Mouse (Mus musculus): ENCODE data around the gene Elavl3. TPM values are rescaled to one million over a fixed set of nuclear protein-coding genes. Genes with fewer than 3 reads are reported as not detected.
A peak's percentile ranks its signal among the peaks of the same experiment; 100 is the strongest.

Gene Elavl3
- total and polyA plus RNA-seq, 3 experiments: 0.01 to 0.05 TPM; not detected in 1

DNA sequence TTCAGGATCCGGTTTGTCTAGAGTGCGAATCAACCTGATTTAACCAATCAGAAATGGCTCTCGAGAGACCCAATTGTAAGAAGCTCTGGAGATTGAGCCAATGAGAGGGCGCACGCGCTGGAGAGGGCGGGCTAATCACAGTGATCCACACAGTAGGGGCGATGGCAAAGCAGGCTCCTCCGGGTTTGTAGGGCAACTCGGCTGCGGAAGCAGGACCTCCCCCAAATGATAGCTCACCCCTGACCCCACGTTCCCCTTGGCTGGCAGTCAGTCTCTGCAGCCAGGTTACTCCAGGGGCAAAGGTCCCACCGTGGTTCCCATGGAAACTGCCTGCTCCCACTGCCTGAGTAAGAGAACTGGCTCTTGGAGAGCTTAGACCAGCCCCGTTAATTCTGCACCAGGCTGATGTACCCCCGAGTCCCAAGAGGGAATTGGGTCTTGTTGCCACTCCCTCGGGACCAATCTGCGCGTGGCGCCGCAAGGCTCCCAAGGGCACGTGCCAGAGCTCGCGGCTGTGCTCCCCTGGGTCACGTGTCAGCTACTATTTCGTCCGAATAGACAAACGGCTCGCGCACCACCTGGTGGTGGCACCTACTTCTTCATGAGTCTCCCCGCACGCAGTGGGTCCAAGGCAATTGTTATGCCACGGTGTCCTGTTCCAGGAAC is 2.7 kb upstream of the Elavl3 start:
- TF ChIP-seq TAL1 (conservative IDR thresholded peaks at IDR 0.05; ENCODE audit: low read depth, low read length) (no peak), POLR2AphosphoS5 (IDR thresholded peaks at IDR 0.05; ENCODE audit: insufficient replicate concordance, low read depth, low read length) (no peak), CTCF (IDR thresholded peaks at IDR 0.05; ENCODE audit: low read depth, low read length) (no peak), GATA1 (IDR thresholded peaks at IDR 0.05; ENCODE audit: borderline replicate concordance, low read length) (no peak), GATA2 (IDR thresholded peaks at IDR 0.05; ENCODE audit: borderline replicate concordance, low read depth, low read length) (no peak)
- Histone ChIP-seq H3K36me3 (replicated peaks) (peaks cover 44% of the 10 kb centered on the region), H3K4me3 (ENCODE audit: low read depth, low read length) (peak overlapping the region; percentile 14; the same call in 1 of the 2 replicates), H3K9me3 (replicated peaks) (peaks cover 18% of the 10 kb centered on the region), H3K4me1 (ENCODE audit: insufficient read depth, low read depth, low read length) (peaks cover 19% of the 10 kb centered on the region), H3K27me3 (ENCODE audit: insufficient read depth, low read length) (peaks cover 15% of the 10 kb centered on the region; the same call in 1 of the 2 replicates)
- ATAC-seq (ENCODE audit: extremely low read depth, insufficient number of reproducible peaks, low FRiP score, poor library complexity, severe bottlenecking) (no peak), DNase-seq (ENCODE audit: low spot score) (peak; percentile 74)

DNA sequence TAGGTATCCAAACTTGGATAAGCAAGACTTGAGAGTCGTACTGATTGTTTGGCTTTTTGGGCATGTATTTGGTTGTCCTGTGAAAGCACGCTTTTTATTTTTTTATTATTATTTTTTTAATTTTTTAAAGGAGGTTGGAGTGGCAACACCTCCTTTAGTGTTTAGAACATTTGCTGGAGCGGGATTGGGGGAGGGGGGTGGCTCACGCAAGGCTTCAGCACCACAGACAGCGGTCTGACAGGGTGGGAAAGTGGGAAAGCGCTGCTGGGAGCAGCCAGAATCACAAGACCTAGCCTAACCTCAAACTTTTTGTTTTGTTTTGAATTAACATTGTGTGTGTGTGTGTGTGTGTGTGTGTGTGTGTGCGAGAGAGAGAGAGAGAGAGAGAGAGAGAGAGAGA is 1.8 kb upstream of the Elavl3 start:
- peaks cover 24% of the 10 kb centered on the region; the same call in 1 of the 2 replicates for H3K27me3 ChIP-seq (ENCODE audit: insufficient read depth, low read length)
- peaks cover 36% of the 10 kb centered on the region for H3K36me3 ChIP-seq (replicated peaks)
- H3K4me3 ChIP-seq (ENCODE audit: low read depth, low read length): no peak overlapping the region
- H3K9me3 ChIP-seq (replicated peaks): peaks cover 18% of the 10 kb centered on the region
- peaks cover 19% of the 10 kb centered on the region for H3K4me1 ChIP-seq (ENCODE audit: insufficient read depth, low read depth, low read length)
- ATAC-seq (ENCODE audit: extremely low read depth, insufficient number of reproducible peaks, low FRiP score, poor library complexity, severe bottlenecking): no peak
- no peak for DNase-seq (ENCODE audit: low spot score)
- TF ChIP-seq TAL1 (conservative IDR thresholded peaks at IDR 0.05; ENCODE audit: low read depth, low read length) (no peak), CTCF (IDR thresholded peaks at IDR 0.05; ENCODE audit: low read depth, low read length) (no peak)

DNA sequence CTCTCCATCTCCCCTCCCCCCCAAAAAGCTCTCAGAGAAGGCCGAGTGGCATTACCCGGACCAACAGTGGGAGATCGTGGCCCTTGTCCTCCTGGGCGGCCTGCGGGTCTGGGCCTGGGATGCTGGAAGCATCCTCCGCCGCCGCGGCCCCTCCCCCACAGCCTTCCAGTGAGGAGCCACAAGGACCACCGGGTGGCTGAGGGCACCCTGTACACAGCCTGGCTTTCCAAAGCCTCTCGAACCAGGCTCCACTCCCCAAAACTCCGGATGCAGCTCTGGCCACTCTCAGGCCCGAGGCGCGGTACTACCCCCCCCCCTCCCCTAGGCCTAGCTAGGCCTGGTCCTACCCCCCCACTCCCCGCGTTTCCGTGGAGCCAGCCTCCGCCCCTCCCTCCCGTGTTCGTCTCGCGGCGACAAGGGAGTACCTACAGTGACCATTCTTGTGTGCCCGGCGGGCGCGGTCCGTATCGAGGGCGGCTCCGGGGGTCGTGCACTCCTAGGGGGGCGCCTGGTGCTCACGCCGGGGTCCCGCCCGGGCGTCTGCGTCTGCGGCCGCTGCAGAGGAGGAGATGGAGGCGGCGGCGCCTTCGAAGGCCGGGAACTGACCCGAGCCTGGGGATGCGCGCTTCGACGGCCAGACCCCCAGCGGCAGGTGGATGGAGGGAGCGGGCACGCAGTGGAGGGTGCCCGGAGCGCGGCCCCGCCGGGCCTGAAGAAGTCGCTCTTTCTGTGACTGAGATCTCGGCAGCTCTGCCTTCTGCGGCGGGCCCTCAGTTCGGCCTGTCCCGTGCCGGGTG is 464 bp downstream of the Elavl3 start:
- Histone ChIP-seq H3K36me3 (replicated peaks) (peaks cover 14% of the 10 kb centered on the region), H3K4me3 (ENCODE audit: low read depth, low read length) (no peak overlapping the region), H3K4me1 (ENCODE audit: insufficient read depth, low read depth, low read length) (peaks cover 19% of the 10 kb centered on the region), H3K27me3 (ENCODE audit: insufficient read depth, low read length) (peaks cover 30% of the 10 kb centered on the region), H3K9me3 (replicated peaks) (peaks cover 18% of the 10 kb centered on the region)
- ATAC-seq (ENCODE audit: extremely low read depth, insufficient number of reproducible peaks, low FRiP score, poor library complexity, severe bottlenecking) (no peak), DNase-seq (ENCODE audit: low spot score) (no peak)
- TF ChIP-seq POLR2AphosphoS5 (IDR thresholded peaks at IDR 0.05; ENCODE audit: insufficient replicate concordance, low read depth, low read length) (no peak), GATA1 (IDR thresholded peaks at IDR 0.05; ENCODE audit: borderline replicate concordance, low read length) (no peak), CTCF (IDR thresholded peaks at IDR 0.05; ENCODE audit: low read depth, low read length) (no peak), GATA2 (IDR thresholded peaks at IDR 0.05; ENCODE audit: borderline replicate concordance, low read depth, low read length) (no peak), TAL1 (conservative IDR thresholded peaks at IDR 0.05; ENCODE audit: low read depth, low read length) (no peak)

DNA sequence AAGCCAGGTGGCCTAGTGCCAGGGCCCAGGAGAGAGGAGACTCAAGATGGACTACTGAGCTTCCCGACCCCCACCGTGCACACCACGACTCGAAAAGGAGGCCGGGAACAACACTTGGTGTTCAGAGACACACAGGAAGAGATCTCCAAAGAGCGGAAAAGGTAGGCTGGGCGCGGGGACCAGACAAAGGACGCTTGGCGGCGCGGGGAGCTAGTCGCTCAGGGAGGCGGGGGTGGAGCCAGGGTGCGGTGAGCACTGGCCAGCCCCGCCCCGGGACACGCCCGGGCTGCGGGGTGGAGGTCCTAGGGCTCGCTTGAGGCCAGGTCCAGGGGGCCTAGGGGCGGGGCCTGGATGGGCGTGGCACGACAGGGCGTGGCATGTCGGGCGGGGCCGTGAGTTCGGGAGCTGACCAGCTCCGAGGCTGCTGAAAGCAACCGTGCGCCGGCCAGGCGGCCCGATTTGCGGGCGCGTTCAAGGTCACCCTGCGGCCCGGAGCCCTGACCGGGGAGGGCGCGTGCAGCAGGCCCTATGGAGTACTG is 1.4 kb downstream of the Elavl3 start:
- DNase-seq (ENCODE audit: low spot score) (no peak), ATAC-seq (ENCODE audit: extremely low read depth, insufficient number of reproducible peaks, low FRiP score, poor library complexity, severe bottlenecking) (no peak)
- H3K4me1 ChIP-seq (ENCODE audit: insufficient read depth, low read depth, low read length): peaks cover 19% of the 10 kb centered on the region
- peaks cover 4% of the 10 kb centered on the region for H3K36me3 ChIP-seq (replicated peaks)
- TF ChIP-seq GATA2 (IDR thresholded peaks at IDR 0.05; ENCODE audit: borderline replicate concordance, low read depth, low read length) (no peak), TAL1 (conservative IDR thresholded peaks at IDR 0.05; ENCODE audit: low read depth, low read length) (no peak), POLR2AphosphoS5 (IDR thresholded peaks at IDR 0.05; ENCODE audit: insufficient replicate concordance, low read depth, low read length) (no peak), GATA1 (IDR thresholded peaks at IDR 0.05; ENCODE audit: borderline replicate concordance, low read length) (no peak), CTCF (IDR thresholded peaks at IDR 0.05; ENCODE audit: low read depth, low read length) (no peak)
- peaks cover 31% of the 10 kb centered on the region for H3K27me3 ChIP-seq (ENCODE audit: insufficient read depth, low read length)
- H3K9me3 ChIP-seq (replicated peaks): peaks cover 18% of the 10 kb centered on the region
- H3K4me3 ChIP-seq (ENCODE audit: low read depth, low read length): no peak overlapping the region

GRCm38 (mm10) chr9:22049721-22050270 is 2.0 kb downstream of the Elavl3 start:
- no peak for TF ChIP-seq GATA1 (IDR thresholded peaks at IDR 0.05; ENCODE audit: borderline replicate concordance, low read length)
- no peak for TF ChIP-seq CTCF (IDR thresholded peaks at IDR 0.05; ENCODE audit: low read depth, low read length)
- no peak for TF ChIP-seq TAL1 (conservative IDR thresholded peaks at IDR 0.05; ENCODE audit: low read depth, low read length)
- TF ChIP-seq POLR2AphosphoS5 (IDR thresholded peaks at IDR 0.05; ENCODE audit: insufficient replicate concordance, low read depth, low read length): no peak
- no peak for TF ChIP-seq GATA2 (IDR thresholded peaks at IDR 0.05; ENCODE audit: borderline replicate concordance, low read depth, low read length)
- no peak for DNase-seq (ENCODE audit: low spot score)
- no peak for ATAC-seq (ENCODE audit: extremely low read depth, insufficient number of reproducible peaks, low FRiP score, poor library complexity, severe bottlenecking)
- H3K4me1 ChIP-seq (ENCODE audit: insufficient read depth, low read depth, low read length): peaks cover 14% of the 10 kb centered on the region
- no peaks in the 10 kb centered on the region for H3K36me3 ChIP-seq (replicated peaks)
- peaks cover 32% of the 10 kb centered on the region for H3K27me3 ChIP-seq (ENCODE audit: insufficient read depth, low read length)
- H3K4me3 ChIP-seq (ENCODE audit: low read depth, low read length): no peak overlapping the region
- peaks cover 18% of the 10 kb centered on the region for H3K9me3 ChIP-seq (replicated peaks)

- no peak overlapping the region for H3K4me3 ChIP-seq (ENCODE audit: low read depth, low read length)
- peaks cover 9% of the 10 kb centered on the region for H3K4me1 ChIP-seq (ENCODE audit: insufficient read depth, low read depth, low read length)
- peaks cover 32% of the 10 kb centered on the region for H3K27me3 ChIP-seq (ENCODE audit: insufficient read depth, low read length)
- no peaks in the 10 kb centered on the region for H3K36me3 ChIP-seq (replicated peaks)
- TF ChIP-seq TAL1 (conservative IDR thresholded peaks at IDR 0.05; ENCODE audit: low read depth, low read length) (no peak), POLR2AphosphoS5 (IDR thresholded peaks at IDR 0.05; ENCODE audit: insufficient replicate concordance, low read depth, low read length) (no peak), CTCF (IDR thresholded peaks at IDR 0.05; ENCODE audit: low read depth, low read length) (no peak), GATA1 (IDR thresholded peaks at IDR 0.05; ENCODE audit: borderline replicate concordance, low read length) (no peak), GATA2 (IDR thresholded peaks at IDR 0.05; ENCODE audit: borderline replicate concordance, low read depth, low read length) (no peak)
- peaks cover 18% of the 10 kb centered on the region for H3K9me3 ChIP-seq (replicated peaks)
- no peak for DNase-seq (ENCODE audit: low spot score)
- ATAC-seq (ENCODE audit: extremely low read depth, insufficient number of reproducible peaks, low FRiP score, poor library complexity, severe bottlenecking): no peak
These were observed 2.5 kb downstream of the Elavl3 start for GRCm38 (mm10) chr9:22049315-22049714.

All from G1E (cell line).